Mouse (Mus musculus) midbrain, embryonic 15.5 days (tissue): ENCODE data around the gene Dnaaf5. TPM values are rescaled to one million over a fixed set of nuclear protein-coding genes. Genes with fewer than 3 reads are reported as not detected.

Experiments
- ATAC-seq: fragments of 200-750 bp; cut with Nextera tagmentation; replicated peaks from 2 replicates; pipeline ENCODE4 v1.8.0; 2017; ENCODE audit warnings: moderate TSS enrichment
- H3K27ac ChIP-seq: fragments of 300-500 bp; sonication (generic); 2 replicates; pipeline ENCODE4 v1.5.1; 2015; ENCODE audit warnings: mild to moderate bottlenecking, inconsistent platforms
- H3K27me3 ChIP-seq: fragments of 300-500 bp; sonication (generic); replicated peaks from 2 replicates; pipeline ENCODE4 v1.6.1; 2015; ENCODE audit warnings: inconsistent platforms
- H3K36me3 ChIP-seq: fragments of 300-500 bp; sonication (generic); replicated peaks from 2 replicates; pipeline ENCODE4 v1.6.1; 2015; ENCODE audit warnings: inconsistent platforms
- H3K4me1 ChIP-seq: fragments of 300-500 bp; sonication (generic); 2 replicates; pipeline ENCODE4 v1.6.1; 2015; ENCODE audit warnings: inconsistent platforms
- H3K4me2 ChIP-seq: fragments of 300-500 bp; sonication (generic); 2 replicates; pipeline ENCODE4 v1.6.1; 2015; ENCODE audit warnings: inconsistent platforms, mild to moderate bottlenecking, moderate library complexity
- H3K4me3 ChIP-seq: fragments of 300-500 bp; sonication (generic); 2 replicates; pipeline ENCODE4 v1.5.1; 2015; ENCODE audit warnings: mild to moderate bottlenecking, inconsistent platforms
- H3K9ac ChIP-seq: fragments of 300-500 bp; sonication (generic); 2 replicates; pipeline ENCODE4 v1.6.1; 2015; ENCODE audit warnings: mild to moderate bottlenecking, inconsistent platforms
- H3K9me3 ChIP-seq: fragments of 300-500 bp; sonication (generic); 2 replicates; pipeline ENCODE4 v1.6.1; 2016; ENCODE audit warnings: inconsistent platforms
- WGBS: fragments of 180-500 bp; shearing (Covaris S2); methylation state at CpG from one replicate; pipeline ENCODE4 v1.1.7; 2015; ENCODE audit warnings: mixed read lengths; 5-methylcytosine and 5-hydroxymethylcytosine counted together
- polyA plus RNA-seq: library from polyadenylated mRNA; unstranded; fragments of >200 nt; fragmentation: Nextera tagmentation; extraction: Ambion mirVana; gene quantifications from 2 replicates; pipeline ENCODE4 v1.2.1, GENCODE M21; 2015

Gene Dnaaf5
- polyA plus RNA-seq, 1 experiment from 2014 or later, result 4.6 TPM

DNA sequence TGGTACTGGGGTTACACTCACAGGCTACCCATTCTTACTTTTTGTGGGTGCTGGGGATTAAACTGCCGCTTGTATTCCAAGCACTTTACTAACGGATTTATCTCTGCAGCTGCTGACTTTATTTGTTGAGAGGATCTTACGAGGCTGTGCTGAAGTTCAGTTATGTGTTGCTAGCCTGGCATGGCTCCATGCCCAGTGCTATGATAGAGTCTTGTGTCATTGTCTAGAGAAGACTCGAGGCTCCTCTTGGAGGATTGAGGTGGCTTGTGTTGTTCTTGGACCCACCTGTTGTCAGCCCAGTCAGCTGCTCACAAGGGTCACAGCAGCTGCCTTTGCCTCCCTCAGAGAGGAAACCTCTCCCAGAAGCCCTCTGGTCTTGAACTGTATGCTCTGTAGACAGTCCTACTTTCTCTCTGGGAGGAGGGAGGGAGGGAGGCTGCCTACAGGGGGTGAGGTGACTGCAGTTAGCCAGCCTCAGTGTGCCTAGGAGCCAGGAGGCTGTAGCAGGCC is 70.0 kb downstream of the Dnaaf5 start:
- ATAC-seq, result no peak
- no peak overlapping the region for H3K9ac ChIP-seq
- H3K27ac ChIP-seq, result no peak overlapping the region
- no peaks in the 10 kb centered on the region for H3K27me3 ChIP-seq
- H3K4me2 ChIP-seq, result no peak overlapping the region
- H3K4me3 ChIP-seq, result no peak overlapping the region
- H3K9me3 ChIP-seq, result no peaks in the 10 kb centered on the region
- H3K4me1 ChIP-seq, result no peaks in the 10 kb centered on the region
- peaks cover 41% of the 10 kb centered on the region; the same call in 1 of the 2 replicates for H3K36me3 ChIP-seq
- 81% methylated on average over 4 of the region's 4 CpGs for WGBS

DNA sequence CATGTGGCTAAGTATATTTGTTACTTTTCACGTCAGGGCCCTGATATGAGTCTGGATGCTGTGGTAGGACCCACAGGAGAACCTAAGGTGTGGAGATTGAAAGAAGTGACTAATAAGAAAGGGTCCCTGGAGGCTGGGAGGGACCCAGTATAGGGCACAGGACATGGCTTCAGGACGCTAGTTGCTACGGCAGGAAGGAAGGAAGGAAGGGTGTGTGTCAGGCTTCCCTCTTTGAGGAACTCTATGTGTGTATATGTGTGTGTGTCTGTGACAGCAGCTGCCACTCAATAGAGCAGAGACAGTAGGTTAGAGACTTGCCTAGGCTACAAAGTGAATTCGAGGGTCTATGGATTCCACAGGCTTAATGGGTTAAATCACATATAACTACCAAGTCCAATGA is 70.6 kb downstream of the Dnaaf5 start:
- WGBS, result 89% methylated on average over 4 of the region's 4 CpGs
- ATAC-seq, result no peak
- H3K27me3 ChIP-seq, result no peaks in the 10 kb centered on the region
- no peak overlapping the region for H3K27ac ChIP-seq
- no peaks in the 10 kb centered on the region for H3K4me1 ChIP-seq
- peaks cover 38% of the 10 kb centered on the region; the same call in 1 of the 2 replicates for H3K36me3 ChIP-seq
- H3K4me3 ChIP-seq, result no peak overlapping the region
- H3K4me2 ChIP-seq, result no peak overlapping the region
- no peak overlapping the region for H3K9ac ChIP-seq
- H3K9me3 ChIP-seq, result no peaks in the 10 kb centered on the region

DNA sequence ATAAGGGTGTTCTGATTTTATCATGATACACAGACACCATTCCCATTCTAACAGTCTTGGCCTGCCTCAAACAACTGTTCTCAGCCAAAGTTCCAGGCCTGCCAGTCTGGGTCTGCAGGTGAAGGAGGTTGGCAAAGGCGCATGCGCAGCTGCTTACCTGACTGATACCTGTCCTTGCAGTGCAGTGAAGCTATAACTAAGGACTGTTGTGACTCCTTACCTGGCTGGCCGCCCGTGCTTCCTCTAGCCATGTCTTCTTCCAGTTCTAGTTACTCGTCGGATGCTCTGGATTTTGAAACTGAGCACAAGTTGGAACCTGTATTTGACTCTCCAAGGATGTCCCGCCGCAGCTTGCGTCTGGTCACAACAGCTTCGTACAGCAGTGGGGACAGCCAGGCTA is 73.3 kb downstream of the Dnaaf5 start:
- H3K4me1 ChIP-seq, result no peaks in the 10 kb centered on the region
- H3K36me3 ChIP-seq, result peaks cover 58% of the 10 kb centered on the region
- no peaks in the 10 kb centered on the region for H3K27me3 ChIP-seq
- no peak overlapping the region for H3K27ac ChIP-seq
- no peak overlapping the region for H3K9ac ChIP-seq
- H3K4me3 ChIP-seq, result no peak overlapping the region
- 98% methylated on average over 10 of the region's 10 CpGs for WGBS
- no peak for ATAC-seq
- H3K4me2 ChIP-seq, result no peak overlapping the region
- H3K9me3 ChIP-seq, result no peaks in the 10 kb centered on the region

DNA sequence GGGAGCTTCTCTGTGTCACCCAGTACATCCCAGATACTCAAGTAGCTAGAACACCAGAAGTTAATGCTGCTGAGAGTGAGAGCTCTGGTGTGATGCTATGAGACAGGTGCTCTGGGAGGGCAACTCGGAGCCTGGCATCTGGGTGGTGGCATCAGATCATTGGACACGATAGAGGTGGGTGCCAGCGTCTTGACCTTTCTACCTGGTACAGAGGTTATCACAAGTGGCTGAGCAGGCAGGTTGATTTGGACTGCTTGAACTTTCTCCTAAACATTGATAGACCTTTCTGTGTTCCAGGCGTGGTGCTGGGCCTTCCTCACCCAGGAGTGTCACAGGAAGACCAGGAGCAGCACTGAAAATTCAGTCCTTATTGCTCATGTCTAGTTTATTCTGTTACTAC is 77.2 kb downstream of the Dnaaf5 start:
- Histone ChIP-seq H3K4me3 (no peak overlapping the region), H3K36me3 (peaks cover 62% of the 10 kb centered on the region), H3K27ac (no peak overlapping the region), H3K4me2 (no peak overlapping the region), H3K27me3 (no peaks in the 10 kb centered on the region), H3K9me3 (no peaks in the 10 kb centered on the region), H3K4me1 (no peaks in the 10 kb centered on the region), H3K9ac (no peak overlapping the region)
- 95% methylated on average over 4 of the region's 4 CpGs for WGBS
- no peak for ATAC-seq

DNA sequence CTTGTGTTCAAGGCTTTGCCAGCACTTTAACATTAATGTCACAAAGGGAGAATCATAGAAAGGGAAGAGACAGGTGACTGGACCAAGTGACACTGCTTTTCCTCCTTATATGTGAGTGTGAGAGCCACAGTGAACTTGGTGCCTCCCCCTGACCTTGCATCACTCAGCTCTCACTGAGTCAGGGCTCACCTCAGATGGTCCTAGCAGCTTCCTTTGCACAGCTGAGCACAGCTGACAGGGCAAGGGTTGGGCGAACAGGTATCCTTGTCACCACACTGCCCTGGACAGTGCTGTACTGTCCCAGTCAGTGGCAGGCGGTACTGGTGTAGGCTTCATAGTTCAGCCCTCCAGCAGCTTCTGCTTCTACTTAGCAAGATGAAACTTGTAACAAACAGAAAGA is 77.6 kb downstream of the Dnaaf5 start:
- Histone ChIP-seq H3K9ac (no peak overlapping the region), H3K27me3 (no peaks in the 10 kb centered on the region), H3K4me3 (no peak overlapping the region), H3K4me2 (no peak overlapping the region), H3K4me1 (no peaks in the 10 kb centered on the region), H3K36me3 (peaks cover 62% of the 10 kb centered on the region), H3K27ac (no peak overlapping the region), H3K9me3 (no peaks in the 10 kb centered on the region)
- 97% methylated on average over 2 of the region's 2 CpGs for WGBS
- no peak for ATAC-seq

DNA sequence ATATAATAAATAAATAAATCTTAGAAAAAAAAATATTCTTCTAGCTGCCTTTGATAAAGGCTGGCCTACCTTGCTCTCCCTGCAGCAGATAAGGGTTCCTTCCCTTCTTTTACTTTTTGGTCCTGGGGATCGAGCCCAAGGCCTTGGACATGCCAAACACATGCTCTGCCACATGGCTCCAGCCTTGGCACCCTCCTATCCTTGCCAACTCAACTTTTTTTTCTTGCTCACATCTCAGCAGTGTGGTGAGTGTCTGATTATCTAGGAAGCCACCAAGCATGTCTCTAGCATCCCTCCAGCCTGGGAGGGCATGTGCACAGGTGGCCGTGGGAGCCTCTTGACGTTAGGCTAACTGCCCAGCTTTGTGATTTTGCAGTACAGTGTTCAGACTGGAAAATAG is 78.3 kb downstream of the Dnaaf5 start:
- WGBS, result 96% methylated on average over 3 of the region's 3 CpGs
- no peak for ATAC-seq
- Histone ChIP-seq H3K9me3 (no peaks in the 10 kb centered on the region), H3K27me3 (no peaks in the 10 kb centered on the region), H3K36me3 (peaks cover 62% of the 10 kb centered on the region), H3K4me2 (no peak overlapping the region), H3K4me3 (no peak overlapping the region), H3K9ac (no peak overlapping the region), H3K27ac (no peak overlapping the region), H3K4me1 (no peaks in the 10 kb centered on the region)

DNA sequence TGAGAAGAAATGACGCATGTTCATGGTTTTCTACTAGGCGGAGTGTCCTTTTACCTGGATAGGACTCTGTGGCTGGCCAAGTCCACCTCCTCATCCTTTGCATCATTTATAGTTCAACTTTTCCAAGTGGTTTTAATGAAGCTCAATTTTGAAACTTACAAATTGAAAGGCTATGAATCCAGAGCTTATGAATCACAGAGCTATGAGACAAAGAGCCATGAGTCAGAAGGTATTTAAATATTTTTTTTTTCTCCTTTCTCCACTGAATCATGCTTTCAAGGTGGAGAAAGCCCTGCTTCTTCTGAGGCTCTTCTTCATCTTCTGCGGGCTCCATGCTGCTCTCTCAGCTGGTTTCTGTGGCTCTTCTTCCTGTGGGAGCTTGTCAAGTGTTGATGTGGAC is 79.7 kb downstream of the Dnaaf5 start:
- Histone ChIP-seq H3K9ac (no peak overlapping the region), H3K4me1 (no peaks in the 10 kb centered on the region), H3K9me3 (no peaks in the 10 kb centered on the region), H3K4me2 (no peak overlapping the region), H3K27ac (no peak overlapping the region), H3K27me3 (no peaks in the 10 kb centered on the region), H3K36me3 (peaks cover 54% of the 10 kb centered on the region), H3K4me3 (no peak overlapping the region)
- no peak for ATAC-seq
- 93% methylated on average over 3 of the region's 3 CpGs for whole genome bisulfite sequencing

DNA sequence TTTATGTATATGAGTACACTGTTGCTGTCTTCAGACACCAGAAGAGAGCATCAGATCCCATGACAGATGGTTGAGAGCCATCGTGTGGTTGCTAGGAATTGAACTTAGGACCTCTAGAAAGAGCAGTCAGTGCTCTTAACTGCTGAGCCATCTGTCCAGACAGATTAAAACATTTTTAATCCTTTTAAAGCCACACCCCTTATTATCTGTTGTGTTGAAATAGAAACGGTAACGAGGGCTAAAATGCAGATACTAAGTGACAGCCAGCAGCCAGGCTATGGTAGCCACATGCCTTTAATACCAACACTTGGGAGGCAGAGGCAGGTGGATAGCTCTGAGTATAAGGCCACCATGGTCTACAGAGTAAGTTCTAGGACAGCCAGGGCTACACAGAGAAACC is 82.1 kb downstream of the Dnaaf5 start:
- H3K4me2 ChIP-seq, result no peak overlapping the region
- no peak overlapping the region for H3K4me3 ChIP-seq
- peaks cover 57% of the 10 kb centered on the region for H3K36me3 ChIP-seq
- no peak for ATAC-seq
- no peaks in the 10 kb centered on the region for H3K27me3 ChIP-seq
- no peaks in the 10 kb centered on the region for H3K9me3 ChIP-seq
- 77% methylated on average over 3 of the region's 3 CpGs for WGBS
- H3K27ac ChIP-seq, result no peak overlapping the region
- H3K9ac ChIP-seq, result no peak overlapping the region
- H3K4me1 ChIP-seq, result no peaks in the 10 kb centered on the region

DNA sequence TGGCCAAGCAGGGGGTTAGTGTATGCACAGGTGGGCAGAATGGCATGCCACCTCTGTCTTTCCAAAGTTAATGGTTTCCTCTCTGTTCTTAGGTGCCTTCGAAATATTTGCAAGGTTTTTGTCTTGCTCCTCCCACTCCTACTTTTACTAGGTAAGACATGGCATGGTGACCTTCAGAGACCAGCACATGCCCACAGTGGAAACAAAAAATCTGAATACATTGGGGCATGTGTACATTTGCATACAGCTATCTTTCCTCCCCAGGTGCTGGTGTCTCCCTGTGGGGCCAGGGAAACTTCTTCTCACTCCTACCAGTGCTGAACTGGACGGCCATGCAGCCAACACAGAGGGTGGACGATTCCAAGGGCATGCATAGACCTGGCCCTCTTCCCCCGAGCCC is 84.4 kb downstream of the Dnaaf5 start:
- Histone ChIP-seq H3K36me3 (peaks cover 57% of the 10 kb centered on the region), H3K4me1 (no peaks in the 10 kb centered on the region), H3K4me3 (no peak overlapping the region), H3K27me3 (no peaks in the 10 kb centered on the region), H3K9me3 (no peaks in the 10 kb centered on the region), H3K27ac (no peak overlapping the region), H3K9ac (no peak overlapping the region), H3K4me2 (no peak overlapping the region)
- 95% methylated on average over 4 of the region's 4 CpGs for WGBS
- ATAC-seq, result no peak

Other genes starting within 250 kb of the Dnaaf5 start
- 22.5 and 23.6 TPM in 2 replicates for gene Pdgfa, start 152.9 kb upstream of the Dnaaf5 start, polyA plus RNA-seq
- 303 and 316 TPM in 2 replicates for gene Prkar1b, start 222 bp upstream of the Dnaaf5 start, polyA plus RNA-seq
- gene Sun1, start 50.4 kb downstream of the Dnaaf5 start, polyA plus RNA-seq, result 51.3 and 54.3 TPM in 2 replicates
- gene Get4, start 102.1 kb downstream of the Dnaaf5 start, polyA plus RNA-seq, result 119 and 127 TPM in 2 replicates
- 115 and 118 TPM in 2 replicates for gene Adap1, start 175.4 kb downstream of the Dnaaf5 start, polyA plus RNA-seq
- gene Cox19, start 201.2 kb downstream of the Dnaaf5 start, polyA plus RNA-seq, result 106 and 108 TPM in 2 replicates
- gene Cyp2w1, start 202.4 kb downstream of the Dnaaf5 start, polyA plus RNA-seq, result 0.46 TPM in 1 of 2 replicates, not detected in the other
- gene Gpr146, start 227.5 kb downstream of the Dnaaf5 start, polyA plus RNA-seq, result 2.5 and 2.7 TPM in 2 replicates